ENCODE assay signal across 9 mouse cellular contexts in genomic region chr14:21522312-21522978, GRCm38 (mm10). TPM values are rescaled to one million over a fixed set of nuclear protein-coding genes. Genes with fewer than 3 reads are reported as not detected.
DNase-seq lines count a peak whose midpoint lies in the region; TF ChIP-seq lines count a peak whose summit lies in the region.
"Had no signal": no experiment of that assay in that cellular context is flagged by ENCODE, and none has a peak within 500 bp of the region (broad histone marks: within the 10 kb centered on the region; RNA-seq: fewer than 3 reads in every experiment).

No protein-coding gene starts in this region.

- in situ Hi-C loops in ES-E14 (cut with MboI; ENCODE audit: low sequenced_read_pairs in 2 of 2, unreplicated experiment in 2 of 2), result no loop called here

- no peak overlapping the region for H3K9ac ChIP-seq in ES-E14 (ENCODE audit: insufficient read depth, low read depth, low read length, poor library complexity, severe bottlenecking)

- H3K9me3 ChIP-seq in ES-E14 (ENCODE audit: control insufficient read depth, insufficient read depth, low read depth, low read length), result no peaks in the 10 kb centered on the region

- peaks cover 18 to 23% of the 10 kb centered on the region in 2 experiments for H3K4me1 ChIP-seq in ES-E14 (ENCODE audit: control insufficient read depth in 2 of 2, insufficient read depth in 2 of 2, low read length in 2 of 2, poor library complexity in 1 of 2)

- H3K36me3 ChIP-seq in ES-E14 (ENCODE audit: control insufficient read depth, insufficient read depth, low read length, poor library complexity, severe bottlenecking), result peaks cover 13% of the 10 kb centered on the region

- DNase-seq in kidney, adult 11 months, result peak; percentile 16
- DNase-seq in kidney, postnatal 14 days, result no peak
- no peak for DNase-seq in ES-E14 (ENCODE audit: low read depth, low spot score)
- peak; percentile 74 for DNase-seq in brain, adult 2 months (ENCODE audit: low read depth, low spot score)
- peak; percentile 69 for DNase-seq in lung, postnatal 36 days
- no peak for DNase-seq in B cell, adult 2 months
- DNase-seq in gastrocnemius, adult 18-20 months (ENCODE audit: low spot score), result no peak
- DNase-seq: cerebellum, adult 9-10 months had no signal

- no peak overlapping the region for H3K27ac ChIP-seq in ES-E14 (ENCODE audit: insufficient read depth, low read depth, low read length, poor library complexity, severe bottlenecking)

- peak overlapping the region; percentile 12 to 21 for H3K4me3 ChIP-seq in ES-E14 (ENCODE audit: insufficient read depth in 1 of 2, low read depth in 1 of 2, low read length in 2 of 2, poor library complexity in 1 of 2, severe bottlenecking in 1 of 2)
- H3K4me3 ChIP-seq: erythroblast, embryonic 14.5 days had no signal

TF ChIP-seq in ES-E14, 5 proteins besides CTCF, POLR2A, EP300 and RAD21:
- TF ChIP-seq HCFC1 (IDR thresholded peaks at IDR 0.05; ENCODE audit: borderline replicate concordance, insufficient read depth, low read length) (no peak), ZNF384 (IDR thresholded peaks at IDR 0.05; ENCODE audit: low read depth, low read length) (no peak), CHD2 (IDR thresholded peaks at IDR 0.05; ENCODE audit: low read depth, low read length) (no peak), MAFK (IDR thresholded peaks at IDR 0.05; ENCODE audit: insufficient read depth, low read depth, low read length) (no peak), ZC3H11A (IDR thresholded peaks at IDR 0.05; ENCODE audit: borderline replicate concordance, low read depth, low read length) (no peak)

RNA-seq across cellular contexts. Expression of gene Kat6b, which starts 41.2 kb away (rescaled TPM):
- 172 and 204 TPM in 2 replicates for total RNA-seq in ES-E14 (2012; rRNA removed)
- 10 to 100 TPM; 20.4 to 22.4 TPM for total RNA-seq in gastrocnemius, adult 18-20 months (2021)

Comparison
In these comparisons a context has a peak if more than half of its experiments do, and no peak if none do; other contexts are left out.
1. DNase-seq: peak in kidney, adult 11 months (single experiment), brain, adult 2 months (single experiment) and lung, postnatal 36 days (single experiment); none in kidney, postnatal 14 days (single experiment), ES-E14 (single experiment), B cell, adult 2 months (0 of 2) and gastrocnemius, adult 18-20 months (single experiment).